Mouse (Mus musculus): ENCODE results near the gene Ntf5. TPM values are rescaled to one million over a fixed set of nuclear protein-coding genes. Genes with fewer than 3 reads are reported as not detected.
A peak's percentile ranks its signal among the peaks of the same experiment; 100 is the strongest.
"Not testable (repeated sequence)": the region's sequence is repeated elsewhere in the genome, so short reads cannot be mapped to it uniquely, and the experiment has no call there.

Ntf5 gene
- polyA plus RNA-seq, 1 experiment: 0.08 TPM

- TF ChIP-seq POLR2A (IDR thresholded peaks at IDR 0.05; ENCODE audit: extremely low read depth, insufficient read depth, low read length): no peak
- no peak for TF ChIP-seq CTCF (IDR thresholded peaks at IDR 0.05; ENCODE audit: extremely low read depth, insufficient read depth, low read length)
- no peak overlapping the region for H3K27ac ChIP-seq (ENCODE audit: insufficient read depth, low read length)
- no peaks in the 10 kb centered on the region for H3K4me1 ChIP-seq (ENCODE audit: control insufficient read depth, insufficient read depth, low read length)
- H3K4me3 ChIP-seq (ENCODE audit: insufficient read depth, low read length): no peak overlapping the region
Observed at GRCm38 (mm10) chr7:45449974-45450373, 36.5 kb downstream of the Ntf5 start.

- TF ChIP-seq POLR2A (IDR thresholded peaks at IDR 0.05; ENCODE audit: extremely low read depth, insufficient read depth, low read length): peak; percentile 80
- TF ChIP-seq CTCF (IDR thresholded peaks at IDR 0.05; ENCODE audit: extremely low read depth, insufficient read depth, low read length): peak; percentile 71
- Histone ChIP-seq H3K4me3 (ENCODE audit: insufficient read depth, low read length) (peak overlapping the region; percentile 33), H3K4me1 (ENCODE audit: control insufficient read depth, insufficient read depth, low read length) (no peaks in the 10 kb centered on the region), H3K27ac (ENCODE audit: insufficient read depth, low read length) (peak overlapping the region; percentile 9; the same call in 1 of the 2 replicates)
Observed at GRCm38 (mm10) chr7:45451344-45451982, 38.0 kb downstream of the Ntf5 start.

GRCm38 (mm10) chr7:45454971-45455370 lies 41.5 kb downstream of the Ntf5 start:
- Histone ChIP-seq H3K4me3 (ENCODE audit: insufficient read depth, low read length) (no peak overlapping the region), H3K4me1 (ENCODE audit: control insufficient read depth, insufficient read depth, low read length) (peaks cover 3% of the 10 kb centered on the region; the same call in 1 of the 2 replicates), H3K27ac (ENCODE audit: insufficient read depth, low read length) (no peak overlapping the region)
- no peak for TF ChIP-seq POLR2A (IDR thresholded peaks at IDR 0.05; ENCODE audit: extremely low read depth, insufficient read depth, low read length)
- TF ChIP-seq CTCF (IDR thresholded peaks at IDR 0.05; ENCODE audit: extremely low read depth, insufficient read depth, low read length): no peak

GRCm38 (mm10) chr7:45455932-45456696 lies 42.6 kb downstream of the Ntf5 start:
- TF ChIP-seq CTCF (IDR thresholded peaks at IDR 0.05; ENCODE audit: extremely low read depth, insufficient read depth, low read length) (no peak), POLR2A (IDR thresholded peaks at IDR 0.05; ENCODE audit: extremely low read depth, insufficient read depth, low read length) (no peak)
- H3K27ac ChIP-seq (ENCODE audit: insufficient read depth, low read length): no peak overlapping the region
- H3K4me1 ChIP-seq (ENCODE audit: control insufficient read depth, insufficient read depth, low read length): peaks cover 6% of the 10 kb centered on the region; the same call in 1 of the 2 replicates
- H3K4me3 ChIP-seq (ENCODE audit: insufficient read depth, low read length): no peak overlapping the region

- Histone ChIP-seq H3K27ac (ENCODE audit: insufficient read depth, low read length) (no peak overlapping the region), H3K4me3 (ENCODE audit: insufficient read depth, low read length) (no peak overlapping the region), H3K4me1 (ENCODE audit: control insufficient read depth, insufficient read depth, low read length) (peaks cover 6% of the 10 kb centered on the region; the same call in 1 of the 2 replicates)
- TF ChIP-seq POLR2A (IDR thresholded peaks at IDR 0.05; ENCODE audit: extremely low read depth, insufficient read depth, low read length) (no peak), CTCF (IDR thresholded peaks at IDR 0.05; ENCODE audit: extremely low read depth, insufficient read depth, low read length) (no peak)
Observed at GRCm38 (mm10) chr7:45456721-45457203, 43.3 kb downstream of the Ntf5 start.

GRCm38 (mm10) chr7:45457204-45458060 lies 43.9 kb downstream of the Ntf5 start:
- Histone ChIP-seq H3K4me1 (ENCODE audit: control insufficient read depth, insufficient read depth, low read length) (peaks cover 6% of the 10 kb centered on the region; the same call in 1 of the 2 replicates), H3K4me3 (ENCODE audit: insufficient read depth, low read length) (peak overlapping the region; percentile 93; the same call in 1 of the 2 replicates), H3K27ac (ENCODE audit: insufficient read depth, low read length) (no peak overlapping the region)
- TF ChIP-seq POLR2A (IDR thresholded peaks at IDR 0.05; ENCODE audit: extremely low read depth, insufficient read depth, low read length) (peak; percentile 24; the same call in 1 of the 2 replicates), CTCF (IDR thresholded peaks at IDR 0.05; ENCODE audit: extremely low read depth, insufficient read depth, low read length) (no peak)

GRCm38 (mm10) chr7:45458748-45459563 lies 45.5 kb downstream of the Ntf5 start:
- Histone ChIP-seq H3K4me1 (ENCODE audit: control insufficient read depth, insufficient read depth, low read length) (peaks cover 6% of the 10 kb centered on the region; the same call in 1 of the 2 replicates), H3K4me3 (ENCODE audit: insufficient read depth, low read length) (peak overlapping the region; percentile 93), H3K27ac (ENCODE audit: insufficient read depth, low read length) (peak overlapping the region; percentile 64; the same call in 1 of the 2 replicates)
- TF ChIP-seq POLR2A (IDR thresholded peaks at IDR 0.05; ENCODE audit: extremely low read depth, insufficient read depth, low read length) (no peak; the same call in 1 of the 2 replicates), CTCF (IDR thresholded peaks at IDR 0.05; ENCODE audit: extremely low read depth, insufficient read depth, low read length) (no peak)

- Histone ChIP-seq H3K27ac (ENCODE audit: insufficient read depth, low read length) (peak within 1 kb of the TSS; percentile 94), H3K4me3 (ENCODE audit: insufficient read depth, low read length) (peak within 1 kb of the TSS; percentile 93)
- TF ChIP-seq POLR2A (IDR thresholded peaks at IDR 0.05; ENCODE audit: extremely low read depth, insufficient read depth, low read length): peak; percentile 96
- not testable (repeated sequence) for H3K4me1 ChIP-seq (ENCODE audit: control insufficient read depth, insufficient read depth, low read length)
Observed at GRCm38 (mm10) chr7:45459564-45460140, 46.2 kb downstream of the Ntf5 start, which contains the start of gene Ftl1. Ftl1 (minus strand) TSS chr7:45459884.

Measured in cortical plate, adult 2 months (tissue).